Mouse (Mus musculus): ENCODE measurements at regions not wholly inside any gene's neighbourhood (a gene's known extent, or its start where the extent isn't known, plus 50 kb on each side); places are given as distances from the start of the nearest gene placed in this dataset.

DNA sequence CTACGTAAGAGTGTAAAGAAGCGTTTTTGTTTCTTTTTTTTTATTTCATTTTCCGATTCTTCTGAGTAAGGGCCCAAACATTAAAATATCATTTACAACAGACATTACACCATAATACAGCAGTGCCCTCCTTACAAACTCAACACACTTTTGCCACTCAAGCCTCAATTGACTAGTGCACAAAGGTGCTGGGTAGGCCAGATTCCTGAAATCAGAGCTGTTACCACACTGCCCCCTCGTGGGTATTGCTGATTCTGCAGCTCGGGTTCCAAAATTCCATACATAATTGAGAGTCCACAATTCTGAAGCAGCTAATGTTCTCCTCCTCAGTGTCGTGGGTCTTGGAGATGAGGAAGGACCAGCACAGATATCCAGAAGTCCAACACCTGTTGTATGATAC, 82.5 kb upstream of the Lmcd1 start:
- TF ChIP-seq POLR2A (IDR thresholded peaks at IDR 0.05; ENCODE audit: insufficient read length, low read depth) (no peak), MAX (IDR thresholded peaks at IDR 0.05; ENCODE audit: low read depth) (no peak), POLR2AphosphoS2 (IDR thresholded peaks at IDR 0.05; ENCODE audit: insufficient read length, low read depth) (no peak), E2F4 (IDR thresholded peaks at IDR 0.05; ENCODE audit: insufficient read depth) (no peak), MYOG (IDR thresholded peaks at IDR 0.05; ENCODE audit: control insufficient read depth in 1 of 3, insufficient read depth in 1 of 3, insufficient read length in 2 of 3, low read depth in 2 of 3) (no peak), MYOD1 (IDR thresholded peaks at IDR 0.05; ENCODE audit: control insufficient read depth in 1 of 3, insufficient read length in 2 of 3, low read depth in 2 of 3) (no peak), CEBPB (IDR thresholded peaks at IDR 0.05; ENCODE audit: insufficient read depth, poor library complexity, severe bottlenecking) (no peak), TCF12 (IDR thresholded peaks at IDR 0.05; ENCODE audit: insufficient read depth, poor library complexity, severe bottlenecking) (no peak), USF1 (IDR thresholded peaks at IDR 0.05; ENCODE audit: low read depth) (no peak), SRF (IDR thresholded peaks at IDR 0.05; ENCODE audit: control insufficient read depth, insufficient read length, low read depth) (no peak), TCF3 (IDR thresholded peaks at IDR 0.05; ENCODE audit: insufficient read length, low read depth) (no peak), REST (IDR thresholded peaks at IDR 0.05; ENCODE audit: insufficient read depth, insufficient read length) (no peak)
